ENCODE assay signal across 16 mouse cellular contexts in genomic region chr15:31539643-31540512, GRCm38 (mm10). TPM values are rescaled to one million over a fixed set of nuclear protein-coding genes. Genes with fewer than 3 reads are reported as not detected.
A peak's percentile ranks its signal among the peaks of the same experiment; 100 is the strongest.
DNase-seq lines count a peak whose midpoint lies in the region; ATAC-seq and TF ChIP-seq lines count a peak whose summit lies in the region.
"Had no signal": no experiment of that assay in that cellular context is flagged by ENCODE, and none has a peak within 500 bp of the region (broad histone marks: within the 10 kb centered on the region; RNA-seq: fewer than 3 reads in every experiment).

No protein-coding gene starts in this region.

- no peak for ATAC-seq in kidney, postnatal 0 days (replicated peaks; ENCODE audit: low FRiP score, low read depth)
- ATAC-seq in kidney, embryonic 16.5 days (ENCODE audit: low FRiP score, low TSS enrichment) = no peak
- ATAC-seq in liver, embryonic 14.5 days (ENCODE audit: insufficient read depth) = peak; percentile 87
- ATAC-seq in inflammation-experienced regulatory T-cells, adult 6 months = no peak

- 49% methylated on average over 9 of the region's 9 CpGs for WGBS in kidney, postnatal 0 days
- 48% methylated on average over 9 of the region's 9 CpGs for WGBS in kidney, embryonic 16.5 days
- 10% methylated on average over 9 of the region's 9 CpGs for WGBS in liver, embryonic 14.5 days (ENCODE audit: insufficient replicate concordance)
- WGBS in forebrain, embryonic 10.5 days = 82% methylated on average over 9 of the region's 9 CpGs

- no peak for TF ChIP-seq RAD21 in CH12.LX (IDR thresholded peaks at IDR 0.05; ENCODE audit: low read depth, low read length)

- in situ Hi-C loops in CH12.LX (cut with MboI; ENCODE audit: low pct_ligation_motif_present, low pct_unique_long_range_greater_than_20kb, low sequenced_read_pairs) = loop anchor here (10.0 kb wide), 1 partner anchor 45 kb away; no protein-coding TSS in a partner anchor

- no peaks in the 10 kb centered on the region for H3K9me3 ChIP-seq in kidney, postnatal 0 days (replicated peaks; ENCODE audit: low read length)
- H3K9me3 ChIP-seq in kidney, embryonic 16.5 days (ENCODE audit: low read length) = no peaks in the 10 kb centered on the region
- H3K9me3 ChIP-seq in CH12.LX (replicated peaks; ENCODE audit: low read length) = peaks cover 4% of the 10 kb centered on the region
- H3K9me3 ChIP-seq in liver, embryonic 14.5 days (ENCODE audit: control insufficient read depth, low read length) = no peaks in the 10 kb centered on the region
- no peaks in the 10 kb centered on the region for H3K9me3 ChIP-seq in forebrain, embryonic 10.5 days
- H3K9me3 ChIP-seq: limb, embryonic 10.5 days had no signal

- no peak for TF ChIP-seq EP300 in CH12.LX (IDR thresholded peaks at IDR 0.05; ENCODE audit: low read length)
- TF ChIP-seq EP300 in liver, embryonic 14.5 days (IDR thresholded peaks at IDR 0.05; ENCODE audit: low read depth) = peak; percentile 88

- TF ChIP-seq POLR2A in CH12.LX (IDR thresholded peaks at IDR 0.05; ENCODE audit: low read depth, low read length) = no peak

- H3K4me1 ChIP-seq in kidney, postnatal 0 days (replicated peaks; ENCODE audit: insufficient read depth, low read length) = peaks cover 13% of the 10 kb centered on the region
- H3K4me1 ChIP-seq in kidney, embryonic 16.5 days (ENCODE audit: insufficient read depth, low read length) = peaks cover 21% of the 10 kb centered on the region
- H3K4me1 ChIP-seq in CH12.LX (ENCODE audit: control insufficient read depth in 1 of 2, insufficient read depth in 2 of 2) = peaks cover 26 to 50% of the 10 kb centered on the region in 2 experiments
- peaks cover 48 to 66% of the 10 kb centered on the region in 2 experiments for H3K4me1 ChIP-seq in liver, embryonic 14.5 days (replicated peaks; ENCODE audit: control insufficient read depth in 2 of 2, insufficient read depth in 2 of 2, low read length in 1 of 2)
- peaks cover 56% of the 10 kb centered on the region for H3K4me1 ChIP-seq in forebrain, embryonic 10.5 days

- no peak overlapping the region for H3K4me2 ChIP-seq in kidney, postnatal 0 days (ENCODE audit: low read length)
- H3K4me2 ChIP-seq in kidney, embryonic 16.5 days (replicated peaks; ENCODE audit: low read depth, low read length) = no peak overlapping the region
- H3K4me2 ChIP-seq in CH12.LX (ENCODE audit: insufficient read depth, low read depth, poor library complexity, severe bottlenecking) = no peak overlapping the region
- peak overlapping the region; percentile 73 for H3K4me2 ChIP-seq in liver, embryonic 14.5 days (ENCODE audit: low read depth)

- no peak overlapping the region for H3K4me3 ChIP-seq in kidney, postnatal 0 days (replicated peaks; ENCODE audit: low read depth, low read length)
- H3K4me3 ChIP-seq in kidney, embryonic 16.5 days (ENCODE audit: low read length) = no peak overlapping the region
- H3K4me3 ChIP-seq in CH12.LX (replicated peaks in 1 of 3; ENCODE audit: low read depth in 2 of 3, low read length in 2 of 3, poor library complexity in 1 of 3) = no peak overlapping the region
- peak overlapping the region; percentile 26 to 48 for H3K4me3 ChIP-seq in liver, embryonic 14.5 days (ENCODE audit: insufficient read depth in 1 of 2, low read depth in 2 of 2, low read length in 2 of 2)
- H3K4me3 ChIP-seq in forebrain, embryonic 10.5 days = no peak overlapping the region
- H3K4me3 ChIP-seq: heart, adult 2 months; limb, embryonic 10.5 days had no signal

- no peak for DNase-seq in kidney, postnatal 0 days (ENCODE audit: low spot score)
- DNase-seq in CH12.LX (ENCODE audit: extremely low read depth) = no peak
- peak; percentile 64 for DNase-seq in c-Kit-positive CD71-positive TER-119-positive erythroid progenitor cells, embryonic 14.5 days (ENCODE audit: low spot score)
- peak in 1 of 3 experiments; percentile 61 for DNase-seq in liver, embryonic 14.5 days (ENCODE audit: low read depth in 3 of 3, low spot score in 3 of 3)
- DNase-seq in urinary bladder, adult 18-20 months (ENCODE audit: low spot score in 2 of 2) = no peak
- no peak for DNase-seq in forebrain, embryonic 10.5 days (ENCODE audit: extremely low spot score, low spot score)
- DNase-seq: adrenal gland, postnatal 25 days; cerebellum, adult 18-20 months; heart, adult 2 months; heart, postnatal 36 days; layer of hippocampus, postnatal 36 days; lung, postnatal 36 days; retina, postnatal 1 day had no signal

- H3K27ac ChIP-seq in kidney, postnatal 0 days = peak overlapping the region; percentile 36; the same call in 1 of the 2 replicates
- H3K27ac ChIP-seq in kidney, embryonic 16.5 days (ENCODE audit: low read length) = no peak overlapping the region
- no peak overlapping the region for H3K27ac ChIP-seq in CH12.LX (ENCODE audit: insufficient read depth, low read depth)
- peak overlapping the region; percentile 83 for H3K27ac ChIP-seq in liver, embryonic 14.5 days
- H3K27ac ChIP-seq in forebrain, embryonic 10.5 days = no peak overlapping the region
- H3K27ac ChIP-seq: heart, adult 2 months; limb, embryonic 10.5 days had no signal

- TF ChIP-seq CTCF in kidney, postnatal 0 days (IDR thresholded peaks at IDR 0.05; ENCODE audit: low read depth) = no peak
- TF ChIP-seq CTCF in CH12.LX (conservative IDR thresholded peaks at IDR 0.05 in 1 of 2, IDR thresholded peaks at IDR 0.05 in 1 of 2; ENCODE audit: low read depth in 2 of 2, low read length in 2 of 2) = no peak
- no peak for TF ChIP-seq CTCF in liver, embryonic 14.5 days (IDR thresholded peaks at IDR 0.05; ENCODE audit: low read depth)

- dilution Hi-C loops in CH12.LX (cut with MboI; ENCODE audit: extremely low pct_ligation_motif_present, extremely low pct_unique_long_range_greater_than_20kb, low sequenced_read_pairs) = no loop called here

- H3K36me3 ChIP-seq in kidney, postnatal 0 days (ENCODE audit: insufficient read depth, low read length) = no peaks in the 10 kb centered on the region
- no peaks in the 10 kb centered on the region for H3K36me3 ChIP-seq in kidney, embryonic 16.5 days (ENCODE audit: insufficient read depth, low read length)
- H3K36me3 ChIP-seq in CH12.LX (replicated peaks in 1 of 2; ENCODE audit: control insufficient read depth in 1 of 2, insufficient read depth in 1 of 2, low read length in 1 of 2) = no peaks in the 10 kb centered on the region
- no peaks in the 10 kb centered on the region for H3K36me3 ChIP-seq in liver, embryonic 14.5 days (replicated peaks; ENCODE audit: control insufficient read depth, insufficient read depth, low read depth)
- no peaks in the 10 kb centered on the region for H3K36me3 ChIP-seq in forebrain, embryonic 10.5 days (replicated peaks)
- H3K36me3 ChIP-seq: limb, embryonic 10.5 days had no signal

- no peak overlapping the region for H3K9ac ChIP-seq in kidney, postnatal 0 days (ENCODE audit: low read depth, low read length)
- no peak overlapping the region for H3K9ac ChIP-seq in kidney, embryonic 16.5 days (replicated peaks; ENCODE audit: low read length)
- no peak overlapping the region for H3K9ac ChIP-seq in CH12.LX (ENCODE audit: insufficient read depth, low read depth)
- H3K9ac ChIP-seq in liver, embryonic 14.5 days (replicated peaks) = peak overlapping the region; percentile 63

- no peaks in the 10 kb centered on the region; the same call in 1 of the 2 replicates for H3K27me3 ChIP-seq in kidney, postnatal 0 days (ENCODE audit: insufficient read depth, low read length)
- H3K27me3 ChIP-seq in kidney, embryonic 16.5 days (ENCODE audit: insufficient read depth, low read length) = no peaks in the 10 kb centered on the region
- no peaks in the 10 kb centered on the region for H3K27me3 ChIP-seq in CH12.LX (replicated peaks)
- H3K27me3 ChIP-seq in liver, embryonic 14.5 days (ENCODE audit: control insufficient read depth, insufficient read depth, low read length) = no peaks in the 10 kb centered on the region
- H3K27me3 ChIP-seq in forebrain, embryonic 10.5 days (ENCODE audit: poor library complexity, severe bottlenecking) = no peaks in the 10 kb centered on the region

- H3K79me2 ChIP-seq in CH12.LX (replicated peaks; ENCODE audit: control insufficient read depth, extremely low read depth, insufficient read depth, poor library complexity, severe bottlenecking) = no peaks in the 10 kb centered on the region

TF ChIP-seq in CH12.LX, 34 proteins besides CTCF, POLR2A, EP300 and RAD21:
- TF ChIP-seq SMC3 (IDR thresholded peaks at IDR 0.05; ENCODE audit: low read depth, low read length) (no peak), IRF4 (IDR thresholded peaks at IDR 0.05; ENCODE audit: low read depth, low read length) (no peak), ZNF384 (IDR thresholded peaks at IDR 0.05; ENCODE audit: low read depth, low read length) (peak; percentile 62), USF1 (IDR thresholded peaks at IDR 0.05; ENCODE audit: low read depth, low read length) (no peak), BHLHE40 (IDR thresholded peaks at IDR 0.05; ENCODE audit: low read depth, low read length) (no peak), TBP (conservative IDR thresholded peaks at IDR 0.05; ENCODE audit: low read depth, low read length) (no peak), TCF12 (IDR thresholded peaks at IDR 0.05; ENCODE audit: low read depth, low read length) (no peak)

RNA-seq across cellular contexts. Expression of gene March6, which starts 9.0 kb away (rescaled TPM):
- 24.9 and 27.6 TPM in 2 replicates for polyA plus RNA-seq in kidney, postnatal 0 days (2015; fragmentation: Nextera tagmentation; extraction: Ambion mirVana)
- 37.4 and 37.7 TPM in 2 replicates for polyA plus RNA-seq in kidney, embryonic 16.5 days (2015; fragmentation: Nextera tagmentation; extraction: Ambion mirVana)
- total RNA-seq in CH12.LX (2012; rRNA removed) (18.0 and 18.3 TPM in 2 replicates), CH12.LX (2014; rRNA removed) (29.1 and 29.3 TPM in 2 replicates)
- polyA plus RNA-seq in CH12.LX (2012; ENCODE audit: insufficient read length, low read depth) = 32.2 and 41.4 TPM in 2 replicates
- polyA plus RNA-seq in liver, embryonic 14.5 days (2012; rRNA removed) = 6.9 and 9.0 TPM in 2 replicates
- polyA plus RNA-seq in liver, embryonic 14.5 days (2014; fragmentation: Nextera tagmentation; extraction: Ambion mirVana) = 12.7 and 15.3 TPM in 2 replicates
- polyA plus RNA-seq in inflammation-experienced regulatory T-cells, adult 6 months (2017; shearing (Covaris generic)) = 10 to 100 TPM; 21.4 to 25.1 (median 22.7) TPM
- 44.0 and 44.9 TPM in 2 replicates for polyA plus RNA-seq in forebrain, embryonic 10.5 days (2016; fragmentation: Nextera tagmentation; extraction: Ambion mirVana)

RNA-seq across cellular contexts. Expression of gene Cmbl, which starts 25.3 kb away (rescaled TPM):
- polyA plus RNA-seq in kidney, postnatal 0 days (2015; fragmentation: Nextera tagmentation; extraction: Ambion mirVana) = 60.0 and 66.9 TPM in 2 replicates
- 21.3 and 22.6 TPM in 2 replicates for polyA plus RNA-seq in kidney, embryonic 16.5 days (2015; fragmentation: Nextera tagmentation; extraction: Ambion mirVana)
- total RNA-seq in CH12.LX (2012; rRNA removed) = not detected in 2 replicates
- not detected in 2 replicates for total RNA-seq in CH12.LX (2014; rRNA removed)
- 0.27 TPM in 1 of 2 replicates, not detected in the other for polyA plus RNA-seq in CH12.LX (2012; ENCODE audit: insufficient read length, low read depth)
- 5.1 and 5.5 TPM in 2 replicates for polyA plus RNA-seq in liver, embryonic 14.5 days (2012; rRNA removed)
- 5.0 and 6.8 TPM in 2 replicates for polyA plus RNA-seq in liver, embryonic 14.5 days (2014; fragmentation: Nextera tagmentation; extraction: Ambion mirVana)
- polyA plus RNA-seq in inflammation-experienced regulatory T-cells, adult 6 months (2017; shearing (Covaris generic)) = not detected
- polyA plus RNA-seq in forebrain, embryonic 10.5 days (2016; fragmentation: Nextera tagmentation; extraction: Ambion mirVana) = 1.9 and 2.1 TPM in 2 replicates

Comparison
In these comparisons a context has a peak if more than half of its experiments do, and no peak if none do; other contexts are left out.
1. H3K27ac ChIP-seq: peak in kidney, postnatal 0 days (single experiment) and liver, embryonic 14.5 days (single experiment); none in kidney, embryonic 16.5 days (single experiment), CH12.LX (single experiment) and forebrain, embryonic 10.5 days (single experiment).
2. H3K4me3 ChIP-seq: peak in liver, embryonic 14.5 days (2 of 2); none in kidney, postnatal 0 days (single experiment), kidney, embryonic 16.5 days (single experiment), CH12.LX (0 of 3) and forebrain, embryonic 10.5 days (single experiment).